Mouse (Mus musculus) forebrain, embryonic 11.5 days (tissue): Measurements from ENCODE around the gene Oma1. TPM values are rescaled to one million over a fixed set of nuclear protein-coding genes. Genes with fewer than 3 reads are reported as not detected.

Source experiments
- ATAC-seq: fragments of 200-750 bp; cut with Nextera tagmentation; replicated peaks from 2 replicates; pipeline ENCODE4 v1.8.0; 2017; ENCODE audit warnings: moderate TSS enrichment; ENCODE audit not compliant: low FRiP score
- DNase-seq: peaks from one replicate; pipeline ENCODE4 v3.0.0-alpha.2; 2017; ENCODE audit warnings: low spot score
- H3K27ac ChIP-seq: fragments of 300-500 bp; sonication (generic); 2 replicates; pipeline ENCODE4 v1.5.1; 2014; ENCODE audit warnings: low read depth, low read length
- H3K27me3 ChIP-seq: fragments of 300-500 bp; sonication (generic); 2 replicates; pipeline ENCODE4 v1.6.1; 2014; ENCODE audit warnings: mild to moderate bottlenecking, low read length, mixed read lengths; ENCODE audit not compliant: control insufficient read depth, insufficient read depth
- H3K36me3 ChIP-seq: fragments of 300-500 bp; sonication (generic); 2 replicates; pipeline ENCODE4 v1.6.1; 2014; ENCODE audit warnings: mild to moderate bottlenecking, low read length, moderate library complexity, mixed read lengths; ENCODE audit not compliant: control insufficient read depth, insufficient read depth
- H3K4me1 ChIP-seq: fragments of 300-500 bp; sonication (generic); replicated peaks from 2 replicates; pipeline ENCODE4 v1.6.1; 2014; ENCODE audit warnings: low read length, mixed read lengths; ENCODE audit not compliant: control insufficient read depth, insufficient read depth
- H3K4me2 ChIP-seq: fragments of 300-500 bp; sonication (generic); 2 replicates; pipeline ENCODE4 v1.6.1; 2014; ENCODE audit warnings: low read depth, mild to moderate bottlenecking, low read length, moderate library complexity, mixed read lengths; ENCODE audit not compliant: severe bottlenecking
- H3K4me3 ChIP-seq: fragments of 300-500 bp; sonication (generic); 2 replicates; pipeline ENCODE4 v1.5.1; 2014; ENCODE audit warnings: low read depth, low read length
- H3K9ac ChIP-seq: fragments of 300-500 bp; sonication (generic); 2 replicates; pipeline ENCODE4 v1.6.1; 2014; ENCODE audit warnings: low read length
- H3K9me3 ChIP-seq: fragments of 300-500 bp; sonication (generic); 2 replicates; pipeline ENCODE4 v1.6.1; 2016; ENCODE audit warnings: low read length, mixed read lengths; ENCODE audit not compliant: control insufficient read depth
- WGBS: fragments of 180-500 bp; shearing (Covaris S2); extraction: QIAGEN DNeasy Blood & Tissue Kit; methylation state at CpG from one replicate; pipeline ENCODE4 v1.1.7; 2014; 5-methylcytosine and 5-hydroxymethylcytosine counted together
- polyA plus RNA-seq: library from polyadenylated mRNA; unstranded; fragments of >200 nt; fragmentation: Nextera tagmentation; extraction: Ambion mirVana; gene quantifications from 2 replicates; pipeline ENCODE4 v1.2.1, GENCODE M21; 2014

The Oma1 gene
- polyA plus RNA-seq, 1 experiment from 2014 or later, result 12.8 TPM

GRCm38 (mm10) chr4:103402581-103402980 is 89.0 kb downstream of the Oma1 start:
- Histone ChIP-seq H3K27me3 (no peaks in the 10 kb centered on the region), H3K4me3 (no peak overlapping the region), H3K4me2 (no peak overlapping the region), H3K9me3 (no peaks in the 10 kb centered on the region), H3K36me3 (no peaks in the 10 kb centered on the region), H3K9ac (no peak overlapping the region), H3K27ac (no peak overlapping the region), H3K4me1 (no peaks in the 10 kb centered on the region)
- no peak for ATAC-seq
- no peak for DNase-seq
- 82% methylated on average over 4 of the region's 4 CpGs for WGBS

GRCm38 (mm10) chr4:103405321-103405720 is 91.7 kb downstream of the Oma1 start:
- no peaks in the 10 kb centered on the region for H3K9me3 ChIP-seq
- H3K36me3 ChIP-seq, result no peaks in the 10 kb centered on the region
- H3K27me3 ChIP-seq, result no peaks in the 10 kb centered on the region
- H3K27ac ChIP-seq, result no peak overlapping the region
- DNase-seq (no peak), ATAC-seq (no peak)
- H3K4me2 ChIP-seq, result no peak overlapping the region
- 81% methylated on average over 3 of the region's 3 CpGs for WGBS
- no peaks in the 10 kb centered on the region for H3K4me1 ChIP-seq
- H3K4me3 ChIP-seq, result no peak overlapping the region
- no peak overlapping the region for H3K9ac ChIP-seq

- no peak for ATAC-seq
- Histone ChIP-seq H3K4me1 (no peaks in the 10 kb centered on the region), H3K9me3 (no peaks in the 10 kb centered on the region), H3K27ac (no peak overlapping the region), H3K9ac (no peak overlapping the region), H3K4me3 (no peak overlapping the region), H3K4me2 (no peak overlapping the region), H3K36me3 (no peaks in the 10 kb centered on the region), H3K27me3 (no peaks in the 10 kb centered on the region)
- no peak for DNase-seq
- 6% methylated on average over 4 of the region's 4 CpGs for WGBS
Observed at GRCm38 (mm10) chr4:103410217-103410799, 96.7 kb downstream of the Oma1 start.

Other genes with a start within 250 kb of the Oma1 start
- gene Mier1, start 199.4 kb upstream of the Oma1 start, polyA plus RNA-seq, result 36.2 and 43.7 TPM in 2 replicates
- 5.9 and 6.9 TPM in 2 replicates for gene Wdr78, start 199.3 kb upstream of the Oma1 start, polyA plus RNA-seq
- 11.8 and 12.1 TPM in 2 replicates for gene Slc35d1, start 98.6 kb upstream of the Oma1 start, polyA plus RNA-seq
- gene 4921539E11Rik, start 22.9 kb upstream of the Oma1 start, polyA plus RNA-seq, result not detected in 2 replicates